Mouse (Mus musculus): ENCODE data around the gene Vmn2r10.
"Not testable (repeated sequence)": the region's sequence is repeated elsewhere in the genome, so short reads cannot be mapped to it uniquely, and the experiment has no call there.

Gene Vmn2r10

DNA sequence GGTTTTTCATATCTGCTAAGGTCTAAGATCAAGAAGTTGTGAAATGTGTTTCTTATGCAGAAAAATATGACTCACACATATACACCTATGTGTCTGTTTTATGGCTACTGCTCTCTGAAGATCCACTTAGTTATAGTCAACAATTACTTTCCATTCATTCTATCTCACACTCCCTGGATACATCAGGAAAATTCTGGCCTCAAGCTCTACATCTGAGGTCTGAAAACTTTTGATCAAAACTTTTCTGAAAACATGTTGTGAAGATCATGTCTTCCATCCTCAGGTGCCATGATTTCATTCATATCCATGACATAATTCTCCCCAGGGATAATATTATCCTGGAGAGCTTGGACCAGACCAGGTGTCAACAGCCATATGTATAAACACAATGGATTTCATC lies at the start of gene Vmn2r10:
Gene Vmn2r10 (minus strand): TSS at position 101 of the 400 bp plus-strand sequence.
- not testable (repeated sequence) for DNase-seq (ENCODE audit: low spot score in 2 of 2)

DNA sequence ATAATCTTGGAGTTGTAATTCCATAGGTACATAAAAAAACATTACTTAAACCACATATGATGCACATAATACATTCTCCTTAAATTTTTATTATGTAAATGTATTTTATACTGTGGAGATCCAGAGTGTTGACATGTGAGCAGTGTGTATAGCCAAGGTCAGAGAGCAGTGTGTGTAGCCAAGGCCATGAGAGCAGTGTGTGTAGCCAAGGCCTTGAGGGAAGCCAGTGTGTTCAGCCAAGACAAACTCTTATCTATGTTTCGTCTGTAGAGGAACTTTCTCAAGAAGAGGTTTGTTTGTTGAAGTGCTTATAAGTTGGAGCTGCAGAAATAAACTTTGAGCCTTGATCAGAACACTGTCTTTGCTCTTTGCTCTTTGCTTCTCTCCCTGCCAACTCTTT lies 49.0 kb upstream of the Vmn2r10 start:
- no peak for DNase-seq (ENCODE audit: low spot score in 2 of 2)

DNA sequence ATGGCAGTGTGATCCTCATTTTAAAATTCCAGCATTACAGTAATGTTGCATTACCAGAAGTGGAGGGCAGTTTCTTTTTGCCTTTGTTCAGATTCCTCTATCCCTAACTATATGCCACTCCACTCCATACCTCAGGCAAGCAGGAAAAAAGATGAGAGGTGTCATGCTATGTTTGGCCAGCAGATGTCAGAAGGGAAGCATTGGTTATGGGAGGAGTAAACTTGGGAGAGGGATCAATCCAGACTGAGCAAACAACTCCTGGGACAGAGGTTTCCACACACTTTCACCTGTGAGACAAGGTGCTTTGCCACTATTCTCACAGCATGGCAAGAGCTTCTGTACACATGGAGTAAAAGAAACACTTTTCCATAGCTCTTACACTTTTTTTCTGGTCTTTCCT lies 26.3 kb upstream of the Vmn2r10 start:
- DNase-seq (ENCODE audit: low spot score in 2 of 2): no peak

DNA sequence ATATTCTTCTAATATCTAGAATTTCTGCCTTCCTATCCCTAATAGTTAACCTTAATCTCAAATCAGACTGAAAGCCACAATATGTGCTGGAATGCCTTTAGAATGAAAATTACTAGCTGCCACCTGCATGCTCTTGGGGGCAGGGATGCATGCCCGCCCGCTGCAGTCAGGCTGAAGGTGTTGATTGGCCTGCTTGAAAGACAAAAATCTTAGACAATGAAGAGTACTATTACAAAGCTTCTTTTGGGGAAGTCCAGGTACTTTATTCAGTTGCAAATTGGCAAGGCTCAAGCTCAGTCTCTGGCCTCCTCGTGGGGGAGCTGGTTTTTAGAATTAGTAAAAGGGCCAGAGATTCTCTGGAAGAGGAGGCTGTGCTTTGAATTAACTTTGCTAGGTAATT lies 17.4 kb downstream of the Vmn2r10 start:
- DNase-seq (ENCODE audit: low spot score in 2 of 2): no peak
